Comparison of ENCODE assay signal across 8 mouse cellular contexts in genomic region chr2:94245305-94245959, GRCm38 (mm10).
A peak's percentile ranks its signal among the peaks of the same experiment; 100 is the strongest.
DNase-seq lines count a peak whose midpoint lies in the region; ATAC-seq lines count a peak whose summit lies in the region.

No protein-coding gene starts in this region.

- H3K27ac ChIP-seq in hindbrain, embryonic 11.5 days (ENCODE audit: low read depth, low read length): no peak overlapping the region
- H3K27ac ChIP-seq in lung, embryonic 16.5 days (ENCODE audit: low read length): no peak overlapping the region

- H3K4me2 ChIP-seq in hindbrain, embryonic 11.5 days (replicated peaks; ENCODE audit: low read depth, low read length): peak overlapping the region; percentile 24
- no peak overlapping the region for H3K4me2 ChIP-seq in lung, embryonic 16.5 days (ENCODE audit: low read depth, low read length)

- H3K36me3 ChIP-seq in hindbrain, embryonic 11.5 days (ENCODE audit: control insufficient read depth, insufficient read depth, low read length): no peaks in the 10 kb centered on the region
- no peaks in the 10 kb centered on the region for H3K36me3 ChIP-seq in lung, embryonic 16.5 days (ENCODE audit: control insufficient read depth, insufficient read depth, low read length)

- no peak overlapping the region for H3K9ac ChIP-seq in hindbrain, embryonic 11.5 days (ENCODE audit: low read depth, low read length)
- no peak overlapping the region for H3K9ac ChIP-seq in lung, embryonic 16.5 days (ENCODE audit: low read length)

- 2% methylated on average over 16 of the region's 16 CpGs for WGBS in hindbrain, embryonic 11.5 days
- 3% methylated on average over 16 of the region's 16 CpGs for WGBS in lung, embryonic 16.5 days

- peaks cover 62% of the 10 kb centered on the region for H3K27me3 ChIP-seq in hindbrain, embryonic 11.5 days (ENCODE audit: control insufficient read depth, insufficient read depth, low read length)
- H3K27me3 ChIP-seq in lung, embryonic 16.5 days (ENCODE audit: control insufficient read depth, insufficient read depth, low read depth, low read length): peaks cover 84% of the 10 kb centered on the region

- peak; percentile 83 for DNase-seq in Muller cell, postnatal 12 days (ENCODE audit: inconsistent ontology term)
- peak; percentile 91 for DNase-seq in cerebellum, adult 9-10 months
- DNase-seq in frontal cortex, postnatal 14 days (ENCODE audit: low spot score in 2 of 2): peak; percentile 77 to 82
- peak; percentile 90 for DNase-seq in hindbrain, embryonic 11.5 days (ENCODE audit: low spot score)
- DNase-seq in layer of hippocampus, adult 8-10 months (ENCODE audit: low spot score in 2 of 2): peak; percentile 81
- peak; percentile 78 for DNase-seq in ovary, postnatal 14 days (ENCODE audit: low spot score)
- DNase-seq in thymus, postnatal 25 days: peak; percentile 67

- peaks cover 6% of the 10 kb centered on the region for H3K4me1 ChIP-seq in hindbrain, embryonic 11.5 days (replicated peaks; ENCODE audit: control insufficient read depth, insufficient read depth, low read length)
- H3K4me1 ChIP-seq in lung, embryonic 16.5 days (replicated peaks; ENCODE audit: control insufficient read depth, insufficient read depth, low read length): peaks cover 5% of the 10 kb centered on the region; the same call in 1 of the 2 replicates

- peak overlapping the region; percentile 16 for H3K4me3 ChIP-seq in hindbrain, embryonic 11.5 days (ENCODE audit: low read depth, low read length)
- no peak overlapping the region for H3K4me3 ChIP-seq in lung, embryonic 16.5 days (ENCODE audit: low read length)

- no peaks in the 10 kb centered on the region for H3K9me3 ChIP-seq in hindbrain, embryonic 11.5 days (ENCODE audit: control insufficient read depth, low read length)
- no peaks in the 10 kb centered on the region for H3K9me3 ChIP-seq in lung, embryonic 16.5 days (ENCODE audit: control insufficient read depth, low read length)

- ATAC-seq in hindbrain, embryonic 11.5 days (ENCODE audit: low FRiP score): peak; percentile 43
- ATAC-seq in lung, embryonic 16.5 days (ENCODE audit: low read depth): peak; percentile 53; the same call in 1 of the 2 replicates
